Mouse (Mus musculus) monocyte, adult 2 months (primary cell): ENCODE data around the gene Slco1a4.
"Not testable (repeated sequence)": the region's sequence is repeated elsewhere in the genome, so short reads cannot be mapped to it uniquely, and the experiment has no call there.

ENCODE experiments used
- DNase-seq, 2 experiments: peaks; one replicate each; pipeline ENCODE4 v3.0.0; 2022; ENCODE audit warnings: low spot score in 2 of 2, low read depth in 1 of 2

The Slco1a4 gene

DNA sequence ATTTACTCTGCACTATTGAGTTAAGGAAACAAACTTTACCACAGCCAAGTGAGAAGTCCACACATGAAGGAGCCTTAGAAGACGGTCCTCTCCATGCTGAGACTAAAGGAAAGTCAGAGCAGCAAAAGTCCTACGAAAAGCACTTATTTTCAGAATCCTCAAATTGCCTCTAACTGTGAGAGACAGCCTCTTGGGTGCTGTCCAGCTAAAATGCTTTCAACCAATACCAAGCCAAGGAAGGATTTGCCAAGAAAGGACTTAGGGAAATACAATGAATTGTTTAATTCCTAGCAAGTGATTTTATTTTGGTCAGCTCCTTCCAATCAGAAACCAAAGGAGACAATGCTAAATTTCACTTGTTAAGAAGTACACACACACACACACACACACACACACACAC is at the start of gene Slco1a4:
TSS of gene Slco1a4 (minus strand) at position 115 of the 400 bp plus-strand sequence.
- no peak for DNase-seq

DNA sequence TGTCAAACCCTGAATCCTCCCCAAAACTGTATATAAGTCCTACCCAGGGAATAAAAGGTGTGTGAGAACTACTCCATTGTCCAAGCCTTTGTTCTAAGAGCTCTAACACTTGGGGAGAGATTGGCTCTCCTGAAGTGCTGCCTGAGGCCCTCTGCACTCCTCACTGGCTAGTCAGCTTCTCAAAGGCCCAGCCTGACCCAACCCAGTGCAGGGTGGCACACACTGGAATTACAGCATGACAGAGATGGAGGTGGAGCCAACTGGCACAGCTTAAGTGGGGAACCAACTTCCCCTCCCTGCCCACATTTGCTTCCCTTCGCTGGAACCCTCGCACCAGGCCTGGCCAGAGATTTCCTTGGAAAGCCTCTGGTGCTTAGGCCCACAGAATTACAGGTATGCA is 42.2 kb upstream of the Slco1a4 start:
- no peak for DNase-seq

DNA sequence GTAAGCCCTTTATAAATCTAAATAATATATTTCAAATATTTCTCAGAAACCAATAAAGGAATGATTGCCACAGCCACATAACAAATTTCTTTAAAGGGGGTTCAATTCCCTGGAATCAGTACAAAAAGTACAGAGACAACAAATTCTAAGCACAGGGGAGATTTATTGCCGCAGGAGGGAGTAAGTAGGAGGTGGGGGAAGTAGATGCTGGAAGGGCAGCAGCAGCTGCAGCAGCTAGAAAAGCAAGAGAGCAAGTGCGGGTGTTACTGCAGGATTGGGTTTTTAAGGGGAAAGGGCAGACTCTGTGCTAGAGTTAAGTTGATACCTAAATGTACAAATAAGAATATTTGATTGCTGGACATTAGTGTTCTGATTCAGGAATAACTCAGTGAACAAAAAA is 33.7 kb upstream of the Slco1a4 start:
- no peak for DNase-seq

DNA sequence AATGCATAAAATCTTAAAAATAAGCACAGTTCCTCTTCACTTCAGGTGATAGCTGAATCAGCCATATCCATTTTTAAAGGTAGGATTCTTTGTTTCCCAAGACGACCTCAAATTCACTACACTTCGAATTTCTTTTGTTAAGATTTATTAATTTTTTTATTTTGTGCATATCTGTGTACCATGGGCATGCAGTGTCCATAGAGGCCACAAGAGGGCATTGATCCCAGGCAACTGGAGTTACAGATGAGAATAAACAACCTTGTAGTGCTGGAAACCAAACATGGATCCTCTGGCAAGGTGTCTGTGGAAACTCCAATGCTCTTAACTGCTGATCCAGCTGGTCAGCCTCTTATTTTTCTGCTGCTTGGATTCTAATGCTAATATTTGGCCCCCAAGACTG is 32.2 kb upstream of the Slco1a4 start:
- no peak for DNase-seq

DNA sequence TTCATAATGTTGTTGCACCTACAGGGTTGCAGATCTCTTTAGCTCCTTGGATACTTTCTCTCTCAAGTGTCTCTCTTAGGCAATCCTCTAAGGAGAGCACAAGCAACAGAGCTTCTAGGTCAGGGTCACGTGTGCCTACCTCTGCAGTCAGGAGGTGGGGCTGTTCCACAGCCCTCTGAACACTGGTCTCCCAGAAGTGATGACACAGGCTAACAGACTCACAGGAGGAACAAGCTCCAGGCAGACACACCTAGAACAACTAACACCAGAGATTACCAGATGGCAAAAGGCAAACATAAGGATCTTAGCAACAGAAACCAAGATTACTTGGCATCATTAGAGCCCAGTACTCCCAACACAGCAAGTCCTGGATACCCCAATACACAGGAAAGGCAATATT is 26.6 kb upstream of the Slco1a4 start:
- DNase-seq = no peak

DNA sequence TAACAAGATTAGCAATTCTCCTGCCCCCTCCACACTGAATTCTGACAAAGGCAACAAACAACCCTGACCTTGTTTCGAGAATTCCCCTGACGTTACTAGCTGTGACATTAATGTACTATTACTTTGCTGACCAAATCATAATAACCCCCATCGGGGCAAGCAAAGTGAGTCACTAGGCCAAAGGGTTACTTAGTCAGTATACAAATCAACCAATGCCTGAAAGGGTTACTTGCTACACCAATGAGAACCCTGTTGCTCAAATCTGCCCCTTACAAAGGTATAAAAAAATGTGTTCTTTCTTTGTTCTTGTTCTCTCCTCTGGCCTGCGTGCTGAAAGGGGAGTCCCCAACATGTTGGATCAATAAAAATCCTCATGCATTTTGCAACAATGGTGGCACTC is 19.7 kb upstream of the Slco1a4 start:
- not testable (repeated sequence) for DNase-seq

DNA sequence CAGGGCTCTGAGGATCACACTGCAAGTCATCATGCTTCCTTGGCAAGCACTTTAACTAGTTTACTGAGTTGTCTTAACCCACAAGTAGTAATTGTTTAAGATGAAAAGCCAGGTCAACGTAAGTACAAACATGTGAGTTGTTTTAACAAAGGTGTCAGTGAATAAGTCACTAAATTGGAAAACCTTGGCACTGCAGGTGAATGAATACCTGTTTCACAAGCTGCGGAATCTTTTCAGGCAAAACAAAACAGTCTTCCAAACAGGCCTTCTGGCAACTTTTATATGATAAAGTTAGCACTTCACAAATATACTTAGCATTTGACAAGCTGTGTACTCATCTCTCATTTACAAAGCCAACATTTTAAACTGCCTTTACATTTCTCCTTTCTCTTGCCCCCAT is 15.7 kb upstream of the Slco1a4 start:
- no peak for DNase-seq

DNA sequence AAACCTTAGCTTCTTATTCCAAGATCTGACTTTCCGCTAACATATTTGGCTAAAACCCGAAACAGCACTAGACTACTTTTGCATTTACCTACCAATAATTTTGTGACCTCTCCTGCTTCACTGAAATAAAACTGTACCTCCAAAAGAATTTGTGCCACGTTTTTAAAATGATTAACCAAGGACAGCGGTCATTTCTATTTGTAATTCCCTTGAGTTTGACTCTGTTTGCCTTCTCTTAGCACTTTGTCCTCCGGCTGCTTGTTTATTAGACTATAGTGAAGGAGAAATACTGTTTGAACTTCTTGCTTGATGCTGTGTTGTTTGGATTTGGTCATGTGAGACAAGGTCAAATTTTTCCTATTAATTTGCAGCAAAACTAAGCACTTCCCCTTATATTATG is 12.7 kb upstream of the Slco1a4 start:
- DNase-seq = no peak

DNA sequence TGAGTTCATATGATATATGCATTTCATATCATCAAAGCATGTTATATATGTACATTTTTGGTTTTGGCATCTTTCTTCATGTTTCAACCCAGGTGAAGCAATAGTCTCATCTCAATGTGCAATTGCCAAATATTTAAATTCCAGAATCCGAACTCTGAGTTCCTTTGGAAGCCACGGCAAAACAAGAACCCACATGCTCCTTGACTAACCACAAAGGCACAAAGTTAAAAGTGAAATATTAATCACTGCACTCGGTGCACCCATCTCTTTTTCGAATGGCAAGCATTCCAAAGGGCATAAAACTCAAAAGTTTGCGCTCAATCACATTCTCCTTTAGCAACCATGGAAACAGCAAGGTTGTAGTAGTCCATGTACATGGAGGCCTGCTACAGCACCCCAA is 10.0 kb upstream of the Slco1a4 start:
- no peak for DNase-seq

DNA sequence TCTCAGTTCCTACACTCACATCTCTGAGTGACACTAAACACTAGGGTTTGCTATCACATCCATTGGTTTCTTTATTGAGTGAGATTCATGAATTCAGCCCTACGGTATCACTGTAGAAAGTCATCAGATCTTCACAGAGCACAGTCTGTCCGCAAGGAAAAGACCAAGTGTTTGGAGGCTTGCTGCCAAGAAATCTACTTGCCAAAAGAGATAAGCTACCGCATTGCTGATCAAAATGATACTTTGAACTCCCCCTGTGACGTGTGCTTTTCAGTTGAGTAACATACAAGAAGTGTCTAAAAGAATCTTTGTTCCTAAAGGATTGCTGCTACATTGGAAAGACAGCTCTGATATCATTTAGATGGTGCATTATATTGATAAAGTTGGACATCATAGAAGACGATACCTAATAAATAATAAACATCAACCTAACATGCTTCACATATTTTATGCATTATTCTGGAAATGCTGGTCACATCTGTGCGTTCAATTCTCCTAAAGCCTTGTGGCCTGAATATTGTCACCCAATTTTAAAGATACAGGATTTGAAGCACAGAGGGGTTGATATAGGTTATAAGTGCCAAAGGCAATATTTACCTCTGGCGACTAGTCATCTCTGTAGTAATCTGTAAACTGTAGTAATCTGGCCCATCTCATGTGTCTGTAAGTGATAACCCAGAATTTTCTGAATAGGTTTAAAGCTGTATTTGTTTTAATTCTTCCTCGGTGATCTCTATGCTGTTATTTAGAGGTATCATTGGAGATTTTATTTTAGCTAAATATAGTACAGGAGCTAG is 1.9 kb upstream of the Slco1a4 start:
- no peak for DNase-seq

DNA sequence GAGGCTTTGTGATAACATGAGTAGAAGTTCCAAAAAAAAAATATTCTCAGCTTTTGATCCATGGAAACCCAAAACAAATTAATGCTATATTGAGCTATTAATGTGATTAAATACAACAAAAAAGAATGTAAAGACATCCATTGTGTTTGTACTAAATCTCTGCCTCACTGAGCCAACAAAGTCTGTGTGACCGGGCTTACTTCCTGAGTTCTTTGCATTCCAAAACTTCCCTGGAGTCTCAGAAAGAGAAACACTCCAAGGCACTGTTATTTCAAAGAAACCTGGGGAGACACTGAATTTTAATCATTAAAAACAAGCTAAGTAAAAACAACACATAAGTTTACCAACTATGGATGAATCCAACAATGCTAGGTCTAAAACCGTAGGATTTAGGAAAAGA is 2.4 kb downstream of the Slco1a4 start:
- no peak for DNase-seq

DNA sequence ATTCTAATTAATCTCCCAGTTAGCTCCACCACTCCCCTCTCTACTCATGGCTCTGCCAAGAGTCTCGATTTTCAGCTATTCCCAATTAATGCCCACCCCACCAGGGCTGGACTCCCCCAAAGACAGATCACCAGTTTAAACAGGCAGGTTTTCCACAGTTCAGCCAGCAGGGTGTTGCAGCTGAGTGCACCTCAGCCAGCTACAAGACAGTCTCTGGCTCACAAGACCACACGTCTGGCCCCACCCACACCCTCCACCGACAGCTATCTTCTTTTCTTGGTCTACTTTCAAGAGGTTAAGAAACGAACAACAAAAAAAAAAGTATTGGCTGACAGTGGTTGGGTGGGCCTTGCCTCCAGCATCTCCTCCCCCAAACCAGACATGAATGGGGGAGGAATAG is 6.9 kb downstream of the Slco1a4 start:
- DNase-seq = no peak

DNA sequence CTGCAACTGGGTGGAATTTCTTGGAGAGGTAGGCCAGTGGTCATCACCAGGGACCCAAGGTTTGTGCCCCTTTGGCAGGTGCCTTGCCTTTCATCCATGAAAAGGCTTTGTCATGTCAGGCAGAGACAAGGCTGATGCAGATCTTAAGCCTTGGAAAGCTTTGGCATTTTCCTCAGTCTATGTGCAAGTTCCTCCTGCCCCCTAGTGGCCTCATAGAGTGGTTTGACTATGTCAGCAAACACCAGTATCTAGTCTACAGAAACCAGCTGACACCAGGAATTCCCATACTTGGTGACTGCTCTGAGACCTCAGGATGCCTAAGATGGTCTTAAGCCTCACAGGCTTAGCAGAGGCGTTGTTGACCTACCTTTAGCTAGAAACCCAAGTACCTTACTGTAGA is 58.2 kb downstream of the Slco1a4 start:
- no peak for DNase-seq

DNA sequence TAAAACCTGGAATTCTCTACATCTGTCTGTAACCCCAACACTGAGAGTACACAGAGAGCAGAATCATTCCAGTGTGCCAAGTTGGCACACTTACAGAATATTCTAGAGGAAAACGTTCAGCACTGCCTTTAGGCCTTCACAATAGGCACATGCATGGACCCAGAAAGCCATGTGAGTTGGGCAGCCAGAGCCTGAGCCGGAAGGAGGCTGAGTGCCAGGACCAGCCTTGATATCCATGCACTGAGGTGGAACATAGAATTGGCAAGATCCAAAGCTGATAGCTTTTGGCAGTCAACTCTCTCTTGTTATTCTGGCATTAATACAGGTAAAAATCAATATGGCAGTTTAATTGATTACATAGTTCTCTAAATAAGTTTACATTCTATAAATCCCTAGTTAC is 81.5 kb downstream of the Slco1a4 start:
- no peak for DNase-seq

DNA sequence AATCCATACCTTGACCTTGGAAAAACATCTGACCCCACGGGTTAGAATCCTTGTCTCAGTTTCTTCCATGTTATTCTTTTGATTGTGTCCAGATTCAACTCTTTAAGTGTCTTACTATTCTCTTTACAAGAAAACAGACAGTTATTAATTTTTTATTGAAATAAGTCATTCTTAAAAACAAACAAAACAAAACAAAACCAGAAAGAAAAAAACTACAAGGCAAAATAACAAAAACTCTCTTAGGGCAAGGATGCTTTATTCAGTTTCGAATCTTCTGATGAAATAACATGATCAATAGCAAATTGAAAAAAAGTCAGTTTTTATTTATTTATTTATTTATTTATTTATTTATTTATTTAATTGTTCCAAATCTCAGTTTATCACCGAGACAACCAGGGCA is 82.3 kb downstream of the Slco1a4 start, which contains the start of gene Gm5724:
TSS of gene Gm5724 (minus strand) at position 101 of the 400 bp plus-strand sequence.
- DNase-seq = no peak
